Mouse (Mus musculus): ENCODE data around the gene Lypd3.
"Not testable (repeated sequence)": the region's sequence is repeated elsewhere in the genome, so short reads cannot be mapped to it uniquely, and the experiment has no call there.

Lypd3 gene

GRCm38 (mm10) chr7:24612308-24612910, 23.9 kb upstream of the Lypd3 start:
- DNase-seq, result no peak

GRCm38 (mm10) chr7:24614816-24615215, 21.5 kb upstream of the Lypd3 start:
- no peak for DNase-seq

- DNase-seq, result no peak
These were observed 18.6 kb upstream of the Lypd3 start for GRCm38 (mm10) chr7:24617763-24618162.

GRCm38 (mm10) chr7:24618374-24618773, 18.0 kb upstream of the Lypd3 start:
- DNase-seq, result not testable (repeated sequence)

- no peak for DNase-seq
These were observed 16.5 kb upstream of the Lypd3 start for GRCm38 (mm10) chr7:24619671-24620397.

GRCm38 (mm10) chr7:24621193-24621592, 15.2 kb upstream of the Lypd3 start:
- DNase-seq, result no peak

- no peak for DNase-seq
These were observed 13.4 kb upstream of the Lypd3 start for GRCm38 (mm10) chr7:24622967-24623366.

- peak; percentile 81 to 87 for DNase-seq
These were observed 7.4 kb upstream of the Lypd3 start for GRCm38 (mm10) chr7:24628685-24629610.

GRCm38 (mm10) chr7:24629672-24630071, 6.7 kb upstream of the Lypd3 start:
- DNase-seq, result no peak

- no peak for DNase-seq
These were observed 6.1 kb upstream of the Lypd3 start for GRCm38 (mm10) chr7:24630116-24630880.

GRCm38 (mm10) chr7:24637046-24637445, 696 bp downstream of the Lypd3 start:
- DNase-seq, result no peak

- no peak for DNase-seq
These were observed 1.9 kb downstream of the Lypd3 start for GRCm38 (mm10) chr7:24638026-24638856.

- no peak for DNase-seq
These were observed 4.1 kb downstream of the Lypd3 start for GRCm38 (mm10) chr7:24640450-24640849.

- DNase-seq, result peak; percentile 68 to 71
These were observed 6.1 kb downstream of the Lypd3 start for GRCm38 (mm10) chr7:24642491-24642890.

- DNase-seq, result no peak
These were observed 8.1 kb downstream of the Lypd3 start for GRCm38 (mm10) chr7:24644492-24644891.

GRCm38 (mm10) chr7:24644996-24645395, 8.6 kb downstream of the Lypd3 start:
- no peak for DNase-seq

- no peak for DNase-seq
These were observed 10.1 kb downstream of the Lypd3 start for GRCm38 (mm10) chr7:24646486-24646885.

GRCm38 (mm10) chr7:24653681-24654080, 17.3 kb downstream of the Lypd3 start:
- peak; percentile 61 to 64 for DNase-seq

- DNase-seq, result no peak
These were observed 23.5 kb downstream of the Lypd3 start for GRCm38 (mm10) chr7:24659737-24660357.

- DNase-seq, result peak; percentile 44 to 60
These were observed 25.0 kb downstream of the Lypd3 start for GRCm38 (mm10) chr7:24661118-24661904.
